Mouse (Mus musculus) liver, embryonic 11.5 days (tissue): ENCODE measurements at regions not wholly inside any gene's neighbourhood (a gene's known extent, or its start where the extent isn't known, plus 50 kb on each side); places are given as distances from the start of the nearest gene placed in this dataset.
A peak's percentile ranks its signal among the peaks of the same experiment; 100 is the strongest.

Source experiments
- ATAC-seq: fragments of 200-750 bp; cut with Nextera tagmentation; replicated peaks from 2 replicates; pipeline ENCODE4 v1.8.0; 2017; ENCODE audit warnings: moderate number of reproducible peaks, mild to moderate bottlenecking, moderate TSS enrichment, moderate library complexity; ENCODE audit not compliant: low FRiP score
- DNase-seq: peaks from one replicate; pipeline ENCODE4 v3.0.0-alpha.2; 2017; ENCODE audit warnings: low spot score
- H3K27ac ChIP-seq: fragments of 300-500 bp; sonication (generic); 2 replicates; pipeline ENCODE4 v1.5.1; 2014; ENCODE audit warnings: mild to moderate bottlenecking, low read depth, low read length, control low read depth
- H3K27me3 ChIP-seq: fragments of 300-500 bp; sonication (generic); replicated peaks from 2 replicates; pipeline ENCODE4 v1.6.1; 2014; ENCODE audit warnings: low read length, mixed read lengths; ENCODE audit not compliant: control insufficient read depth, insufficient read depth
- H3K36me3 ChIP-seq: fragments of 300-500 bp; sonication (generic); 2 replicates; pipeline ENCODE4 v1.6.1; 2014; ENCODE audit warnings: mild to moderate bottlenecking, low read length, moderate library complexity, mixed read lengths; ENCODE audit not compliant: control insufficient read depth, insufficient read depth
- H3K4me1 ChIP-seq: fragments of 300-500 bp; sonication (generic); replicated peaks from 2 replicates; pipeline ENCODE4 v1.6.1; 2014; ENCODE audit warnings: low read length, mixed read lengths; ENCODE audit not compliant: control insufficient read depth, insufficient read depth
- H3K4me2 ChIP-seq: fragments of 300-500 bp; sonication (generic); 2 replicates; pipeline ENCODE4 v1.6.1; 2014; ENCODE audit warnings: mild to moderate bottlenecking, control low read depth, moderate library complexity
- H3K4me3 ChIP-seq: fragments of 300-500 bp; sonication (generic); 2 replicates; pipeline ENCODE4 v1.5.1; 2014; ENCODE audit warnings: low read depth, low read length, control low read depth
- H3K9ac ChIP-seq: fragments of 300-500 bp; sonication (generic); 2 replicates; pipeline ENCODE4 v1.6.1; 2014; ENCODE audit warnings: low read depth, low read length, control low read depth
- H3K9me3 ChIP-seq: fragments of 300-500 bp; sonication (generic); 2 replicates; pipeline ENCODE4 v1.6.1; 2016; ENCODE audit warnings: low read length, inconsistent platforms, mixed read lengths; ENCODE audit not compliant: control insufficient read depth
- WGBS: fragments of 180-500 bp; shearing (Covaris S2); extraction: QIAGEN DNeasy Blood & Tissue Kit; methylation state at CpG from one replicate; pipeline ENCODE4 v1.1.7; 2014; 5-methylcytosine and 5-hydroxymethylcytosine counted together

GRCm38 (mm10) chr11:34941486-34942456, 108.3 kb upstream of the Spdl1 start:
- H3K4me2 ChIP-seq = no peak overlapping the region
- no peaks in the 10 kb centered on the region for H3K27me3 ChIP-seq
- H3K4me3 ChIP-seq = no peak overlapping the region
- H3K9me3 ChIP-seq = no peaks in the 10 kb centered on the region
- no peak overlapping the region for H3K27ac ChIP-seq
- no peaks in the 10 kb centered on the region for H3K36me3 ChIP-seq
- WGBS = 67% methylated on average over 4 of the region's 4 CpGs
- no peaks in the 10 kb centered on the region for H3K4me1 ChIP-seq
- ATAC-seq (no peak), DNase-seq (no peak)
- H3K9ac ChIP-seq = no peak overlapping the region

- H3K4me3 ChIP-seq = no peak overlapping the region
- H3K4me2 ChIP-seq = no peak overlapping the region
- no peak overlapping the region for H3K27ac ChIP-seq
- H3K4me1 ChIP-seq = no peaks in the 10 kb centered on the region
- no peaks in the 10 kb centered on the region for H3K27me3 ChIP-seq
- H3K9me3 ChIP-seq = no peaks in the 10 kb centered on the region
- 80% methylated on average over 8 of the region's 8 CpGs for WGBS
- H3K36me3 ChIP-seq = no peaks in the 10 kb centered on the region
- DNase-seq (no peak), ATAC-seq (no peak)
- no peak overlapping the region for H3K9ac ChIP-seq
Measured at GRCm38 (mm10) chr11:34940151-34940550, 106.7 kb upstream of the Spdl1 start.

GRCm38 (mm10) chr11:34939002-34939401, 105.6 kb upstream of the Spdl1 start:
- H3K27ac ChIP-seq = no peak overlapping the region
- H3K4me2 ChIP-seq = no peak overlapping the region
- H3K27me3 ChIP-seq = no peaks in the 10 kb centered on the region
- no peak for DNase-seq
- 81% methylated on average over 4 of the region's 4 CpGs for whole genome bisulfite sequencing
- no peaks in the 10 kb centered on the region for H3K36me3 ChIP-seq
- H3K9ac ChIP-seq = no peak overlapping the region
- no peak overlapping the region for H3K4me3 ChIP-seq
- ATAC-seq = no peak
- H3K4me1 ChIP-seq = no peaks in the 10 kb centered on the region
- H3K9me3 ChIP-seq = no peaks in the 10 kb centered on the region

GRCm38 (mm10) chr11:34932191-34932590, 98.8 kb upstream of the Spdl1 start:
- no peaks in the 10 kb centered on the region for H3K36me3 ChIP-seq
- H3K9ac ChIP-seq = no peak overlapping the region
- no peak overlapping the region for H3K27ac ChIP-seq
- H3K4me2 ChIP-seq = no peak overlapping the region
- no peaks in the 10 kb centered on the region for H3K4me1 ChIP-seq
- H3K4me3 ChIP-seq = no peak overlapping the region
- H3K27me3 ChIP-seq = no peaks in the 10 kb centered on the region
- no peak for ATAC-seq
- H3K9me3 ChIP-seq = no peaks in the 10 kb centered on the region
- DNase-seq = no peak

- H3K36me3 ChIP-seq = no peaks in the 10 kb centered on the region
- H3K27ac ChIP-seq = no peak overlapping the region
- H3K4me1 ChIP-seq = no peaks in the 10 kb centered on the region
- ATAC-seq = no peak
- H3K27me3 ChIP-seq = no peaks in the 10 kb centered on the region
- H3K4me3 ChIP-seq = no peak overlapping the region
- no peak overlapping the region for H3K9ac ChIP-seq
- no peak for DNase-seq
- 37% methylated on average over 1 of the region's 1 CpGs for WGBS
- H3K9me3 ChIP-seq = no peaks in the 10 kb centered on the region
- no peak overlapping the region for H3K4me2 ChIP-seq
Measured at GRCm38 (mm10) chr11:34917175-34917574, 83.7 kb upstream of the Spdl1 start.

GRCm38 (mm10) chr11:34909841-34910240, 76.4 kb upstream of the Spdl1 start:
- no peak for ATAC-seq
- WGBS = 44% methylated on average over 5 of the region's 5 CpGs
- Histone ChIP-seq H3K4me3 (no peak overlapping the region), H3K36me3 (no peaks in the 10 kb centered on the region), H3K4me2 (no peak overlapping the region), H3K27ac (no peak overlapping the region), H3K9ac (no peak overlapping the region), H3K27me3 (no peaks in the 10 kb centered on the region), H3K4me1 (no peaks in the 10 kb centered on the region), H3K9me3 (no peaks in the 10 kb centered on the region)
- no peak for DNase-seq

- no peak overlapping the region for H3K27ac ChIP-seq
- DNase-seq (no peak), ATAC-seq (no peak)
- no peaks in the 10 kb centered on the region for H3K27me3 ChIP-seq
- no peaks in the 10 kb centered on the region for H3K4me1 ChIP-seq
- no peaks in the 10 kb centered on the region for H3K36me3 ChIP-seq
- WGBS = 50% methylated on average over 4 of the region's 4 CpGs
- H3K4me3 ChIP-seq = no peak overlapping the region
- no peak overlapping the region for H3K9ac ChIP-seq
- no peak overlapping the region for H3K4me2 ChIP-seq
- H3K9me3 ChIP-seq = no peaks in the 10 kb centered on the region
Measured at GRCm38 (mm10) chr11:34904271-34904670, 70.8 kb upstream of the Spdl1 start.

GRCm38 (mm10) chr11:34899400-34899799, 66.0 kb upstream of the Spdl1 start:
- 0 out of 2 replicates have a peak, but pooled peaks have one; percentile 31 for ATAC-seq
- DNase-seq = no peak
- H3K4me3 ChIP-seq = no peak overlapping the region
- no peaks in the 10 kb centered on the region for H3K4me1 ChIP-seq
- no peaks in the 10 kb centered on the region for H3K27me3 ChIP-seq
- no peak overlapping the region for H3K4me2 ChIP-seq
- no peaks in the 10 kb centered on the region for H3K9me3 ChIP-seq
- H3K9ac ChIP-seq = no peak overlapping the region
- no peak overlapping the region for H3K27ac ChIP-seq
- WGBS = 56% methylated on average over 3 of the region's 3 CpGs
- H3K36me3 ChIP-seq = no peaks in the 10 kb centered on the region

GRCm38 (mm10) chr11:34895624-34896023, 62.2 kb upstream of the Spdl1 start:
- H3K9me3 ChIP-seq = no peaks in the 10 kb centered on the region
- DNase-seq (no peak), ATAC-seq (no peak)
- no peak overlapping the region for H3K4me3 ChIP-seq
- no peaks in the 10 kb centered on the region for H3K4me1 ChIP-seq
- H3K27ac ChIP-seq = no peak overlapping the region
- H3K4me2 ChIP-seq = no peak overlapping the region
- WGBS = 80% methylated on average over 7 of the region's 7 CpGs
- H3K27me3 ChIP-seq = no peaks in the 10 kb centered on the region
- H3K9ac ChIP-seq = no peak overlapping the region
- no peaks in the 10 kb centered on the region for H3K36me3 ChIP-seq
